ENCODE assay signal across 27 mouse cellular contexts in the genomic region with DNA sequence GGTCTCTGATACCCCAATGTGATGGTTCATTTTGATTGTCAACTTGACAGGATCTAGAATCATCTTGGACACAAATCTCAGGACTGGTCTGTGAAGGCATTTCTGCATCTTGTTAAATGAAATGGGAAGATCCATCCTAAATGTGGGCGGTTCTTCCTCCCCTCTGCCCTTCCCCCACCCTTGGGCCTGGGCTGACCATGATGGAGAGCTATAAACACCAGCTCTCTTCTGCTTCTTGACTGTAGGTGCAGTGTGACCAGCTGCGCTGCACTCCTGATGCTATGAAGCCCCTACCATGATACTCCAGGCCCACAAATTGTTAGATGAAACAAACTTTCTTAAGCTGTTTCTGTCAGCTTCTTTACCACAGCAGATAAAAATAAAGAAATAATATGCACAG. TPM values are rescaled to one million over a fixed set of nuclear protein-coding genes. Genes with fewer than 3 reads are reported as not detected.
DNase-seq lines count a peak whose midpoint lies in the region; ATAC-seq and TF ChIP-seq lines count a peak whose summit lies in the region.
"Had no signal": no experiment of that assay in that cellular context is flagged by ENCODE, and none has a peak within 500 bp of the region (broad histone marks: within the 10 kb centered on the region; RNA-seq: fewer than 3 reads in every experiment).

No protein-coding gene starts in this region.

- H3K4me1 ChIP-seq in hindbrain, embryonic 13.5 days (replicated peaks), result peaks cover 52% of the 10 kb centered on the region
- H3K4me1 ChIP-seq in hindbrain, embryonic 16.5 days (ENCODE audit: control insufficient read depth, insufficient read depth, low read depth, low read length), result peaks cover 4% of the 10 kb centered on the region; the same call in 1 of the 2 replicates
- H3K4me1 ChIP-seq in hindbrain, embryonic 15.5 days (replicated peaks), result peaks cover 28% of the 10 kb centered on the region
- no peaks in the 10 kb centered on the region for H3K4me1 ChIP-seq in hindbrain, postnatal 0 days (ENCODE audit: insufficient read depth, low read length)
- peaks cover 50% of the 10 kb centered on the region for H3K4me1 ChIP-seq in neural tube, embryonic 13.5 days (replicated peaks)

- no peak overlapping the region for H3K4me2 ChIP-seq in hindbrain, embryonic 13.5 days
- no peak overlapping the region for H3K4me2 ChIP-seq in hindbrain, embryonic 16.5 days (ENCODE audit: low read length)
- H3K4me2 ChIP-seq in hindbrain, embryonic 15.5 days, result no peak overlapping the region
- H3K4me2 ChIP-seq in hindbrain, postnatal 0 days (ENCODE audit: low read depth, low read length), result no peak overlapping the region
- H3K4me2 ChIP-seq in neural tube, embryonic 13.5 days, result no peak overlapping the region
- H3K4me2 ChIP-seq: embryonic facial prominence, embryonic 12.5 days; forebrain, embryonic 13.5 days had no signal

- DNase-seq in heart, adult 11 months, result peak; percentile 52
- DNase-seq in heart, postnatal 25 days (ENCODE audit: low spot score), result no peak
- DNase-seq in hindbrain, postnatal 0 days (ENCODE audit: low spot score), result no peak
- DNase-seq in neural tube, embryonic 10.5 days (ENCODE audit: extremely low spot score, low spot score), result no peak
- DNase-seq: adrenal gland, adult 8-10 months; adrenal gland, postnatal 14 days; adrenal gland, postnatal 36 days; B cell, adult 2 months; cerebellum, adult 11-12 months; cerebellum, adult 2 months; cerebellum, adult 9-10 months; cerebellum, postnatal 10 days; cerebellum, postnatal 25 days had no signal

- no peaks in the 10 kb centered on the region for H3K9me3 ChIP-seq in hindbrain, embryonic 13.5 days
- no peaks in the 10 kb centered on the region for H3K9me3 ChIP-seq in hindbrain, embryonic 16.5 days (ENCODE audit: control insufficient read depth, low read length)
- no peaks in the 10 kb centered on the region for H3K9me3 ChIP-seq in hindbrain, embryonic 15.5 days
- H3K9me3 ChIP-seq in hindbrain, postnatal 0 days (ENCODE audit: low read length), result no peaks in the 10 kb centered on the region
- no peaks in the 10 kb centered on the region for H3K9me3 ChIP-seq in neural tube, embryonic 13.5 days
- H3K9me3 ChIP-seq: embryonic facial prominence, embryonic 10.5 days; embryonic facial prominence, embryonic 12.5 days; forebrain, embryonic 13.5 days had no signal

- no peaks in the 10 kb centered on the region for H3K36me3 ChIP-seq in hindbrain, embryonic 13.5 days
- H3K36me3 ChIP-seq in hindbrain, embryonic 16.5 days (ENCODE audit: control insufficient read depth, insufficient read depth, low read length), result no peaks in the 10 kb centered on the region
- H3K36me3 ChIP-seq in hindbrain, embryonic 15.5 days, result no peaks in the 10 kb centered on the region
- no peaks in the 10 kb centered on the region for H3K36me3 ChIP-seq in hindbrain, postnatal 0 days (ENCODE audit: insufficient read depth, low read length)
- H3K36me3 ChIP-seq in neural tube, embryonic 13.5 days, result no peaks in the 10 kb centered on the region
- H3K36me3 ChIP-seq: embryonic facial prominence, embryonic 10.5 days; embryonic facial prominence, embryonic 12.5 days; G1E had no signal

- 77% methylated on average over 2 of the region's 2 CpGs for WGBS in hindbrain, embryonic 13.5 days
- 88% methylated on average over 2 of the region's 2 CpGs for whole genome bisulfite sequencing in hindbrain, embryonic 16.5 days
- WGBS in hindbrain, embryonic 15.5 days, result 91% methylated on average over 2 of the region's 2 CpGs
- WGBS in hindbrain, postnatal 0 days, result 84% methylated on average over 2 of the region's 2 CpGs
- 93% methylated on average over 2 of the region's 2 CpGs for WGBS in neural tube, embryonic 13.5 days

- H3K27me3 ChIP-seq in hindbrain, embryonic 13.5 days, result peaks cover 49% of the 10 kb centered on the region
- H3K27me3 ChIP-seq in hindbrain, embryonic 16.5 days (replicated peaks; ENCODE audit: control insufficient read depth, insufficient read depth, low read length), result no peaks in the 10 kb centered on the region; the same call in 1 of the 2 replicates
- peaks cover 14% of the 10 kb centered on the region; the same call in 1 of the 2 replicates for H3K27me3 ChIP-seq in hindbrain, embryonic 15.5 days
- H3K27me3 ChIP-seq in hindbrain, postnatal 0 days (ENCODE audit: insufficient read depth, low read length), result no peaks in the 10 kb centered on the region
- H3K27me3 ChIP-seq in neural tube, embryonic 13.5 days, result peaks cover 53% of the 10 kb centered on the region
- H3K27me3 ChIP-seq: CH12.LX had no signal

- no peak overlapping the region for H3K9ac ChIP-seq in hindbrain, embryonic 13.5 days
- no peak overlapping the region for H3K9ac ChIP-seq in hindbrain, embryonic 16.5 days (ENCODE audit: low read depth, low read length)
- no peak overlapping the region for H3K9ac ChIP-seq in hindbrain, embryonic 15.5 days
- H3K9ac ChIP-seq in hindbrain, postnatal 0 days (replicated peaks; ENCODE audit: low read length), result no peak overlapping the region
- no peak overlapping the region for H3K9ac ChIP-seq in neural tube, embryonic 13.5 days
- H3K9ac ChIP-seq: embryonic facial prominence, embryonic 12.5 days; forebrain, embryonic 13.5 days had no signal

- no peak for ATAC-seq in hindbrain, embryonic 13.5 days (ENCODE audit: low FRiP score)
- ATAC-seq in hindbrain, embryonic 16.5 days, result no peak
- ATAC-seq in hindbrain, embryonic 15.5 days (ENCODE audit: low FRiP score, low read depth), result no peak
- no peak for ATAC-seq in hindbrain, postnatal 0 days
- ATAC-seq in neural tube, embryonic 13.5 days (ENCODE audit: low read depth), result no peak
- ATAC-seq: activated CD4-positive, CD25-positive, alpha-beta regulatory T cell, adult 4 months; CD4-positive, CD25-positive, alpha-beta regulatory T cell, adult 4 months; forebrain, embryonic 13.5 days; Patski had no signal

- no peak for TF ChIP-seq CTCF in hindbrain, postnatal 0 days (IDR thresholded peaks at IDR 0.05; ENCODE audit: low read depth)

- peak overlapping the region; percentile 84 for H3K27ac ChIP-seq in hindbrain, embryonic 13.5 days
- no peak overlapping the region for H3K27ac ChIP-seq in hindbrain, embryonic 16.5 days (ENCODE audit: low read depth, low read length)
- H3K27ac ChIP-seq in hindbrain, embryonic 15.5 days (replicated peaks), result 0 out of 2 replicates have a peak overlapping the region, but pooled peaks have one; percentile 49
- no peak overlapping the region for H3K27ac ChIP-seq in hindbrain, postnatal 0 days
- H3K27ac ChIP-seq in neural tube, embryonic 13.5 days (replicated peaks), result peak overlapping the region; percentile 42
- H3K27ac ChIP-seq: embryonic facial prominence, embryonic 10.5 days; embryonic facial prominence, embryonic 12.5 days; forebrain, embryonic 13.5 days had no signal

- H3K4me3 ChIP-seq in hindbrain, embryonic 13.5 days, result no peak overlapping the region
- H3K4me3 ChIP-seq in hindbrain, embryonic 16.5 days (ENCODE audit: low read length), result no peak overlapping the region
- no peak overlapping the region for H3K4me3 ChIP-seq in hindbrain, embryonic 15.5 days
- H3K4me3 ChIP-seq in hindbrain, postnatal 0 days (ENCODE audit: low read length), result no peak overlapping the region
- no peak overlapping the region for H3K4me3 ChIP-seq in neural tube, embryonic 13.5 days
- H3K4me3 ChIP-seq: embryonic facial prominence, embryonic 10.5 days; embryonic facial prominence, embryonic 12.5 days; forebrain, embryonic 13.5 days had no signal

- intact Hi-C loops in heart, postnatal 25 days (cut with DNase I), result no loop called here

RNA-seq across cellular contexts. Expression of a gene that starts 32.3 kb away (rescaled TPM):
- total RNA-seq in heart, postnatal 25 days (2021), result under 1 TPM in 1 of 2 experiments, not detected in 1; 0.22 TPM
- 54.7 TPM in 2 replicates for polyA plus RNA-seq in hindbrain, embryonic 13.5 days (2015; fragmentation: Nextera tagmentation; extraction: Ambion mirVana)
- polyA plus RNA-seq in hindbrain, embryonic 16.5 days (2015; fragmentation: Nextera tagmentation; extraction: Ambion mirVana), result 33.0 and 35.8 TPM in 2 replicates
- 38.3 and 42.6 TPM in 2 replicates for polyA plus RNA-seq in hindbrain, embryonic 15.5 days (2015; fragmentation: Nextera tagmentation; extraction: Ambion mirVana)
- total RNA-seq in hindbrain, postnatal 0 days (2014; rRNA removed), result 22.1 and 27.7 TPM in 2 replicates
- polyA plus RNA-seq in hindbrain, postnatal 0 days (2015; fragmentation: Nextera tagmentation; extraction: Ambion mirVana), result 25.6 and 26.9 TPM in 2 replicates
- polyA plus RNA-seq in neural tube, embryonic 13.5 days (2015; fragmentation: Nextera tagmentation; extraction: Ambion mirVana), result 42.7 and 44.6 TPM in 2 replicates
- total RNA-seq: adrenal gland, adult 18-20 months; adrenal gland, adult 8-10 months; adrenal gland, postnatal 14 days; adrenal gland, postnatal 36 days; CH12.LX had no signal
- polyA plus RNA-seq: activated CD4-positive, CD25-positive, alpha-beta regulatory T cell, adult 4 months; CD4-positive, CD25-positive, alpha-beta regulatory T cell, adult 4 months; G1E had no signal

RNA-seq across cellular contexts. Expression of a gene that starts 51.2 kb away (rescaled TPM):
- 10 to 100 TPM; 16.9 to 18.1 TPM for total RNA-seq in heart, postnatal 25 days (2021)
- 0.60 and 0.79 TPM in 2 replicates for polyA plus RNA-seq in hindbrain, embryonic 13.5 days (2015; fragmentation: Nextera tagmentation; extraction: Ambion mirVana)
- polyA plus RNA-seq in hindbrain, embryonic 16.5 days (2015; fragmentation: Nextera tagmentation; extraction: Ambion mirVana), result 0.67 and 0.75 TPM in 2 replicates
- polyA plus RNA-seq in hindbrain, embryonic 15.5 days (2015; fragmentation: Nextera tagmentation; extraction: Ambion mirVana), result 0.68 and 1.1 TPM in 2 replicates
- total RNA-seq in hindbrain, postnatal 0 days (2014; rRNA removed), result 1.2 and 7.6 TPM in 2 replicates
- 0.49 and 0.95 TPM in 2 replicates for polyA plus RNA-seq in hindbrain, postnatal 0 days (2015; fragmentation: Nextera tagmentation; extraction: Ambion mirVana)
- polyA plus RNA-seq in neural tube, embryonic 13.5 days (2015; fragmentation: Nextera tagmentation; extraction: Ambion mirVana), result 0.71 and 0.90 TPM in 2 replicates
- total RNA-seq: adrenal gland, adult 18-20 months; adrenal gland, adult 8-10 months; adrenal gland, postnatal 14 days; adrenal gland, postnatal 36 days; CH12.LX had no signal
- polyA plus RNA-seq: activated CD4-positive, CD25-positive, alpha-beta regulatory T cell, adult 4 months; CD4-positive, CD25-positive, alpha-beta regulatory T cell, adult 4 months; forebrain, embryonic 11.5 days; G1E; Patski had no signal

Comparison
In these comparisons a context has a peak if more than half of its experiments do, and no peak if none do; other contexts are left out.
1. H3K27ac ChIP-seq: peak in hindbrain, embryonic 13.5 days (single experiment), hindbrain, embryonic 15.5 days (single experiment) and neural tube, embryonic 13.5 days (single experiment); none in hindbrain, embryonic 16.5 days (single experiment) and hindbrain, postnatal 0 days (single experiment).